Mouse (Mus musculus) E14TG2a.4 (cell line): ENCODE measurements around the gene Ppp1r16b.

Experiments
- CTCF ChIP-seq: conservative IDR thresholded peaks from 2 replicates; pipeline ENCODE4 v1.5.1; 2014; ENCODE audit warnings: low read length
- NANOG ChIP-seq: IDR thresholded peaks from 2 replicates; pipeline ENCODE4 v1.6.1; 2014; ENCODE audit warnings: borderline replicate concordance, low read length, mixed read lengths
- POU5F1 ChIP-seq: IDR thresholded peaks from 2 replicates; pipeline ENCODE4 v1.6.1; 2014; ENCODE audit warnings: low read length, borderline replicate concordance

DNA sequence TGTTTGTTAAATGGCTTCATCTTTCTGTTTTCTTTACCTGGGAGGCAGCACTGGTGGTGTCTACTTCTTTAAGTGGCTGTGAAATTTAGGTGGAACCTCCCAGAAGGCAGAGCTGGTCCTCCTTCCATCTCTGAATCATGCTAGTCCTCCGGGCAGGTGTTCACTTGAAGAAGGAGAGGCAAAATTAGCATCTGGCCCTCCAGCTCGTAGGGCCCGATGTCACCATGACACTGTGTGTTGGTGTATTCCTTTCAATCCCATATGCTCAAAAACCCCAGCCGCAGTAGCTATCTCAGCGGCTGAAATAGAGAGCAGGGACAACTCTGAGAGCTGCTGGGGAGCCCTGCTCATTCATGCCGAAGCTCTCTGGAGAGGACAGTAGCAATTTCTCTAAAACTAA lies 27.0 kb downstream of the Ppp1r16b start:
- no peak for TF ChIP-seq CTCF
- TF ChIP-seq POU5F1, result no peak
- no peak for TF ChIP-seq NANOG
